Mouse (Mus musculus): ENCODE measurements around the gene Gstp3. TPM values are rescaled to one million over a fixed set of nuclear protein-coding genes. Genes with fewer than 3 reads are reported as not detected.
"Not testable (repeated sequence)": the region's sequence is repeated elsewhere in the genome, so short reads cannot be mapped to it uniquely, and the experiment has no call there.

The Gstp3 gene
- total and polyA plus RNA-seq, 3 experiments: 1.1 TPM; not detected in 2

- H3K36me3 ChIP-seq (ENCODE audit: control insufficient read depth, insufficient read depth, low read length): no peaks in the 10 kb centered on the region
- no peak for DNase-seq
- no peak overlapping the region for H3K27ac ChIP-seq
- TF ChIP-seq CTCF (IDR thresholded peaks at IDR 0.05): peak; percentile 33; the same call in 1 of the 2 replicates
- TF ChIP-seq EP300 (IDR thresholded peaks at IDR 0.05; ENCODE audit: insufficient read depth, low read depth, low read length): no peak
- intact Hi-C loops (cut with DNase I): loop anchor here (5.0 kb wide), 1 partner anchor 176 kb away; no protein-coding TSS in a partner anchor
- peaks cover 1% of the 10 kb centered on the region; the same call in 1 of the 2 replicates for H3K4me1 ChIP-seq (ENCODE audit: control insufficient read depth, insufficient read depth, low read length)
- 95% methylated on average over 5 of the region's 5 CpGs for WGBS
- no peak overlapping the region for H3K9ac ChIP-seq (ENCODE audit: low read depth, low read length)
- H3K79me2 ChIP-seq (replicated peaks; ENCODE audit: control insufficient read depth, insufficient read depth, low read length): no peaks in the 10 kb centered on the region
- no peaks in the 10 kb centered on the region for H3K27me3 ChIP-seq (ENCODE audit: control insufficient read depth, insufficient read depth, low read length)
- no peak overlapping the region for H3K4me3 ChIP-seq
These were observed 8.4 kb downstream of the Gstp3 start for GRCm38 (mm10) chr19:4051016-4051415.

DNA sequence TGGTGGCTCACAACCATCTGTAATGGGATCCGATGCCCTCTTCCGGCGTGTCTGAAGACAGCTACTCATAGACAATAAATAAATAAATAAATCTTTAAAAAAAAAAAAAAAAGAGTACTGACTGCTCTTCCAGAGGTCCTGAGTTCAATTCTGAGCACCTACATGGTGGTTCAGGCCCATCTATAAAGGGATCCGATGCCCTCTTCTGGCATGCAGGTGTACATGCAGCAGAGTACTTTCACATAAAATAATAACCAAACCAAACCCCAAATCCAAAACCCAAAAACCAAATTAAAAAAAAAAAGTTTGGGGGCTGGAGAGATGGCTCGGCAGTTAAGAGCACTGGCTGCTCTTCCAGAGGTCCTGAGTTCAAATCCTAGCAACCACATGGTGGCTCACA, 10.3 kb downstream of the Gstp3 start:
- H3K36me3 ChIP-seq (ENCODE audit: control insufficient read depth, insufficient read depth, low read length); intact Hi-C loops (cut with DNase I); H3K9ac ChIP-seq (ENCODE audit: low read depth, low read length); DNase-seq; H3K4me3 ChIP-seq; H3K27me3 ChIP-seq (ENCODE audit: control insufficient read depth, insufficient read depth, low read length); H3K27ac ChIP-seq; H3K4me1 ChIP-seq (ENCODE audit: control insufficient read depth, insufficient read depth, low read length); H3K79me2 ChIP-seq (replicated peaks; ENCODE audit: control insufficient read depth, insufficient read depth, low read length): not testable (repeated sequence)
- TF ChIP-seq CTCF (IDR thresholded peaks at IDR 0.05): peak; percentile 29
- 75% methylated on average over 5 of the region's 5 CpGs for whole genome bisulfite sequencing

DNA sequence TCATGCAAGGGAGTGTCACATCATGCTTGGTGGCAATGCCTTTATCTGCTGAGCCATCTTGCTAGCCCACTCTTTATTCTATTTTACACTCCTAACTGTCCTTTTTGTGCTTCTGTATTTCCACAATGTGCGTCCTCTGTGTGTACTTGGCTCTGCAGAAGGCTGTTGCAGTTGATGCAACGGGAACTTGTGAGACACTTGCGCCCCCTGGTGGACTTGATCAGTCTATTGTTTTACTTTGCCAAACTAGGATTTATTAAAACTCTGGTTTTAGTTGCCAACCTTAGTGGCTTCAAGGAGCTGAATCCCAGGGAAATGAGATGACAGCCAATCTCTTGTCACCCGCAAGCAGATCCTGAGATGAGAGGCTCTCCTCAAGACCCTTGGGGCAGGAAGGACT, 11.5 kb downstream of the Gstp3 start:
- intact Hi-C loops (cut with DNase I): loop anchor here (1.0 kb wide), 1 partner anchor 29 kb away; no protein-coding TSS in a partner anchor
- TF ChIP-seq EP300 (IDR thresholded peaks at IDR 0.05; ENCODE audit: insufficient read depth, low read depth, low read length) (no peak), CTCF (IDR thresholded peaks at IDR 0.05) (peak; percentile 91)
- H3K36me3 ChIP-seq (ENCODE audit: control insufficient read depth, insufficient read depth, low read length): no peaks in the 10 kb centered on the region
- peak; percentile 76 to 83 for DNase-seq
- no peaks in the 10 kb centered on the region for H3K79me2 ChIP-seq (replicated peaks; ENCODE audit: control insufficient read depth, insufficient read depth, low read length)
- H3K4me1 ChIP-seq (ENCODE audit: control insufficient read depth, insufficient read depth, low read length): peaks cover 6% of the 10 kb centered on the region
- no peak overlapping the region for H3K4me3 ChIP-seq
- WGBS: 21% methylated on average over 4 of the region's 4 CpGs
- H3K27ac ChIP-seq: no peak overlapping the region
- H3K27me3 ChIP-seq (ENCODE audit: control insufficient read depth, insufficient read depth, low read length): no peaks in the 10 kb centered on the region
- H3K9ac ChIP-seq (ENCODE audit: low read depth, low read length): no peak overlapping the region

DNA sequence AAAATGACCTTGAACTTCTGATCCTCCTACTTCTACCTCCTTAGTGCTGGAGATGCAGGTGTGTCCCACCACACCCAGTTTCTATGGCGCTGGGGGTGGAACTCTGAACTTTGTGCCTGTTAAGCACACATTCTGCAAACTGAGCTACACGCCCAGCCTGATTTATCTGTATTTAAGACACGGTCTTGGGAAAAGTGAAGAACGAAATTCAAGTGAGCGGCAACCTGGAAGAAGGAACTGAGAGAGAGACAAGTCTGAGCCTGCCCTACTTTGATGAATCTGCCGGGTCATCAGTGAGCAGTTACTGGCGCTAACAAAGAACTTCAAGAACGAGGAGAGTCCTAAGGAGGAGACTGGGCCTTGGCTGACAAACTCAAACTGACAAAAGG, 12.5 kb downstream of the Gstp3 start:
- Histone ChIP-seq H3K4me1 (ENCODE audit: control insufficient read depth, insufficient read depth, low read length) (peaks cover 6% of the 10 kb centered on the region), H3K27me3 (ENCODE audit: control insufficient read depth, insufficient read depth, low read length) (no peaks in the 10 kb centered on the region), H3K4me3 (no peak overlapping the region), H3K79me2 (replicated peaks; ENCODE audit: control insufficient read depth, insufficient read depth, low read length) (no peaks in the 10 kb centered on the region), H3K27ac (no peak overlapping the region), H3K9ac (ENCODE audit: low read depth, low read length) (no peak overlapping the region), H3K36me3 (ENCODE audit: control insufficient read depth, insufficient read depth, low read length) (no peaks in the 10 kb centered on the region)
- TF ChIP-seq POLR2A (IDR thresholded peaks at IDR 0.05; ENCODE audit: insufficient read depth, low read depth, low read length) (no peak), CTCF (IDR thresholded peaks at IDR 0.05) (no peak), EP300 (IDR thresholded peaks at IDR 0.05; ENCODE audit: insufficient read depth, low read depth, low read length) (no peak)
- intact Hi-C loops (cut with DNase I): no loop called here
- 90% methylated on average over 8 of the region's 8 CpGs for WGBS
- no peak for DNase-seq

DNA sequence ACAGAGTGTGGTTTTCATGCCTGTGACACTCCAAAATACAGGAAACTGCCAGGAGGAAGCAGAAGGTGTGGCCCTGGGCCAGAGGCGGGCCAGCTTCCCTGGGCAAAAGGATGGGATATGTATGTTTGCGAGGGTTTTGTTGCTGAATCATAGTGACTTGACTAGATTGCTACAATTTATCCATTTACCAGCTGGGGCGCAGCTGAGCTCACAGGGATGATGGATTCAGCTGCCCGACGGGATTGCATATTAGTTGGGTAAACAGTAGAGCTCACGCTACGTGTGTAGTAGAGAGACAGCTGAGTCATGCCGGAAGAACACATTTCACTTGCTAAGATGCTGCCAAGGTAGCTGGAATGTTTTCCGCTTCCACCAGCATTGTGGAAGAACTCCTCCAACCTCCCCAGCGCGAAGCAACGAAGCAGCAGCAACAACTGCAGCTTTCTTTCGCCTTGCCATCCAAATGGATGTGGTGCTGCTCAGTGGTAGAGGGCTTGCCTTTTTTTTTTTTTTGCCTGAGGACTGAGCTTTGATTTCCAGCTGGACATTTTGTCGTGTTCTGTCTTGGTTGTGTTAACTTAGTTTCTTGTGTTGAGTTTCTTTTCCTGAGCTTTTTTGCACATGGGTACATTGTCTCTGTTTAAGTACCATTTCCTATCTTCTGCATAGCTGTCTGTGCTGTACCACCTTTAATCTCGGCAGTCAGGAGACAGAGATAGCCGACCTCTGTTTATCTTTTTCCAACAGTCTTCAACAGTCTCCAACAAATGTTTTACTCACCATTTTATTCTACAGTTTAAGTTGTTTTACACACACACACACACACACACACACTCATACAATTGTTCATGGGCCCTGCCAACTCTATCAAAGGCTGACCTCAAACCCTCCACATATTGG, 13.2 kb downstream of the Gstp3 start, which contains the start of gene Gstp2:
Gene Gstp2 (minus strand): TSS at position 58 of the 900 bp plus-strand sequence.
- Histone ChIP-seq H3K27me3 (ENCODE audit: control insufficient read depth, insufficient read depth, low read length) (no peaks in the 10 kb centered on the region), H3K9ac (ENCODE audit: low read depth, low read length) (no peak within 1 kb of the TSS), H3K36me3 (ENCODE audit: control insufficient read depth, insufficient read depth, low read length) (no peaks in the 10 kb centered on the region), H3K4me1 (ENCODE audit: control insufficient read depth, insufficient read depth, low read length) (peaks cover 6% of the 10 kb centered on the region), H3K27ac (peak within 1 kb of the TSS; percentile 69), H3K79me2 (replicated peaks; ENCODE audit: control insufficient read depth, insufficient read depth, low read length) (no peaks in the 10 kb centered on the region), H3K4me3 (0 out of 2 replicates have a peak within 1 kb of the TSS, but pooled peaks have one; percentile 1)
- TF ChIP-seq POLR2A (IDR thresholded peaks at IDR 0.05; ENCODE audit: insufficient read depth, low read depth, low read length) (0 out of 2 replicates have a peak, but pooled peaks have one; percentile 34), EP300 (IDR thresholded peaks at IDR 0.05; ENCODE audit: insufficient read depth, low read depth, low read length) (peak; percentile 73; the same call in 1 of the 2 replicates), CTCF (IDR thresholded peaks at IDR 0.05) (peak; percentile 77)
- WGBS: 22% methylated on average over 16 of the region's 16 CpGs
- peak; percentile 78 to 86 for DNase-seq
- intact Hi-C loops (cut with DNase I): no loop called here

DNA sequence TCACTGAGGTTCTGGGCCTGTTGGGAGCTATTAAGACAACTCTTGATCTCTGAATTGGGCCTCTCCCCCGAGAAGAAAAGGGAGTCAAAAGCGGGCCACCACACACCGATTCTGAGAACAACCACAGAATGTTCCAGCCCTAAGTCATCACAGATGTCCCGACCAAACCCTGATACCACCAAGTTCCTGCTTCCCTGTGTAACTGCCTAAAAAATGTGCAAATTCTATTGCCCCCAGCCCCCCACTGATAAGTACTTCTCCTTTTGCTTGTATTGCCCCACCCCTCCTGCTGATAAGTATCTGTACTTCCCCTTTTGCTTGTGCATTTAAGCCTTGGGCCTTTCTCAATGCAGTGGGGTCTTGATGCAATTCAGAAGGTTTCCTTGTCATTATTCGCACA, 15.3 kb downstream of the Gstp3 start:
- H3K27me3 ChIP-seq (ENCODE audit: control insufficient read depth, insufficient read depth, low read length); H3K4me1 ChIP-seq (ENCODE audit: control insufficient read depth, insufficient read depth, low read length); DNase-seq; H3K36me3 ChIP-seq (ENCODE audit: control insufficient read depth, insufficient read depth, low read length); H3K27ac ChIP-seq; H3K4me3 ChIP-seq; intact Hi-C loops (cut with DNase I); H3K79me2 ChIP-seq (replicated peaks; ENCODE audit: control insufficient read depth, insufficient read depth, low read length); H3K9ac ChIP-seq (ENCODE audit: low read depth, low read length): not testable (repeated sequence)
- WGBS: 79% methylated on average over 5 of the region's 5 CpGs

Data from heart, adult 2 months (tissue).